Comparison of ENCODE assay signal across 23 mouse cellular contexts in genomic region chr12:26598501-26598900, GRCm38 (mm10).
A peak's percentile ranks its signal among the peaks of the same experiment; 100 is the strongest.
DNase-seq lines count a peak whose midpoint lies in the region; TF ChIP-seq lines count a peak whose summit lies in the region.
"Had no signal": no experiment of that assay in that cellular context is flagged by ENCODE, and none has a peak within 500 bp of the region (broad histone marks: within the 10 kb centered on the region; RNA-seq: fewer than 3 reads in every experiment).

No protein-coding gene starts in this region.

- H3K27ac ChIP-seq in heart, adult 2 months, result no peak overlapping the region
- no peak overlapping the region for H3K27ac ChIP-seq in limb, embryonic 10.5 days
- H3K27ac ChIP-seq: embryonic facial prominence, embryonic 12.5 days; forebrain, embryonic 13.5 days; heart, embryonic 13.5 days; hindbrain, postnatal 0 days; limb, embryonic 12.5 days; macrophage; midbrain, embryonic 10.5 days had no signal

- intact Hi-C loops in heart, adult 2 months (cut with DNase I), result no loop called here

- peak; percentile 27 for DNase-seq in heart, adult 11 months
- DNase-seq in heart, adult 2 months, result no peak
- DNase-seq in adipocyte (ENCODE audit: low spot score), result peak; percentile 12
- DNase-seq in limb, embryonic 10.5 days (ENCODE audit: low spot score), result peak; percentile 24
- no peak for DNase-seq in gastrocnemius, postnatal 10 days
- no peak for DNase-seq in adrenal gland, postnatal 14 days
- no peak for DNase-seq in adrenal gland, adult (ENCODE audit: inconsistent age in 2 of 2, low spot score in 1 of 2)
- DNase-seq: cerebellum, adult 2 months; cerebellum, postnatal 25 days; heart, adult 18-20 months; heart, postnatal 14 days; kidney, adult 18-20 months; liver, postnatal 0 days; right cerebral cortex, postnatal 14 days; thymus, postnatal 36 days had no signal

- H3K9me3 ChIP-seq in limb, embryonic 10.5 days (replicated peaks), result no peaks in the 10 kb centered on the region
- H3K9me3 ChIP-seq: forebrain, embryonic 13.5 days; heart, embryonic 13.5 days; limb, embryonic 12.5 days; midbrain, embryonic 10.5 days had no signal

- no peaks in the 10 kb centered on the region for H3K36me3 ChIP-seq in heart, adult 2 months (ENCODE audit: control insufficient read depth, insufficient read depth, low read length)
- H3K36me3 ChIP-seq in limb, embryonic 10.5 days, result no peaks in the 10 kb centered on the region
- H3K36me3 ChIP-seq: embryonic facial prominence, embryonic 12.5 days; G1E; heart, embryonic 13.5 days; limb, embryonic 12.5 days; midbrain, embryonic 10.5 days had no signal

- TF ChIP-seq POLR2A in heart, adult 2 months (IDR thresholded peaks at IDR 0.05; ENCODE audit: insufficient read depth, low read depth, low read length), result no peak

- H3K4me1 ChIP-seq in heart, adult 2 months (ENCODE audit: control insufficient read depth, insufficient read depth, low read length), result no peaks in the 10 kb centered on the region
- H3K4me1 ChIP-seq in limb, embryonic 10.5 days, result no peaks in the 10 kb centered on the region
- H3K4me1 ChIP-seq: embryonic facial prominence, embryonic 12.5 days; forebrain, embryonic 13.5 days; heart, embryonic 13.5 days; limb, embryonic 12.5 days; midbrain, embryonic 10.5 days had no signal

- no peaks in the 10 kb centered on the region for H3K79me2 ChIP-seq in heart, adult 2 months (replicated peaks; ENCODE audit: control insufficient read depth, insufficient read depth, low read length)

- no peaks in the 10 kb centered on the region for H3K27me3 ChIP-seq in heart, adult 2 months (ENCODE audit: control insufficient read depth, insufficient read depth, low read length)
- no peaks in the 10 kb centered on the region for H3K27me3 ChIP-seq in limb, embryonic 10.5 days (ENCODE audit: low read depth, poor library complexity, severe bottlenecking)
- H3K27me3 ChIP-seq: embryonic facial prominence, embryonic 12.5 days; forebrain, embryonic 13.5 days; heart, embryonic 13.5 days; limb, embryonic 12.5 days had no signal

- no peak overlapping the region for H3K4me3 ChIP-seq in heart, adult 2 months
- no peak overlapping the region for H3K4me3 ChIP-seq in limb, embryonic 10.5 days
- H3K4me3 ChIP-seq: embryonic facial prominence, embryonic 12.5 days; forebrain, embryonic 13.5 days; heart, embryonic 13.5 days; limb, embryonic 12.5 days; midbrain, embryonic 10.5 days had no signal

- no peak for TF ChIP-seq CTCF in heart, adult 2 months (IDR thresholded peaks at IDR 0.05)

- no peak overlapping the region for H3K9ac ChIP-seq in heart, adult 2 months (ENCODE audit: low read depth, low read length)
- H3K9ac ChIP-seq: embryonic facial prominence, embryonic 12.5 days; forebrain, embryonic 13.5 days; heart, embryonic 13.5 days; limb, embryonic 12.5 days; liver, postnatal 0 days had no signal

- TF ChIP-seq EP300 in heart, adult 2 months (IDR thresholded peaks at IDR 0.05; ENCODE audit: insufficient read depth, low read depth, low read length), result no peak

Comparison
In these comparisons a context has a peak if more than half of its experiments do, and no peak if none do; other contexts are left out.
1. DNase-seq: peak in heart, adult 11 months (single experiment), adipocyte (single experiment) and limb, embryonic 10.5 days (single experiment); none in heart, adult 2 months (0 of 2), gastrocnemius, postnatal 10 days (single experiment), adrenal gland, postnatal 14 days (single experiment) and adrenal gland, adult (0 of 2).